Mouse (Mus musculus): Measurements from ENCODE around the gene Celf1. TPM values are rescaled to one million over a fixed set of nuclear protein-coding genes. Genes with fewer than 3 reads are reported as not detected.
A peak's percentile ranks its signal among the peaks of the same experiment; 100 is the strongest.
"Not testable (repeated sequence)": the region's sequence is repeated elsewhere in the genome, so short reads cannot be mapped to it uniquely, and the experiment has no call there.

Celf1 gene
- total RNA-seq, 2 experiments from 2014 or later = 54.1 to 61.9 TPM

DNA sequence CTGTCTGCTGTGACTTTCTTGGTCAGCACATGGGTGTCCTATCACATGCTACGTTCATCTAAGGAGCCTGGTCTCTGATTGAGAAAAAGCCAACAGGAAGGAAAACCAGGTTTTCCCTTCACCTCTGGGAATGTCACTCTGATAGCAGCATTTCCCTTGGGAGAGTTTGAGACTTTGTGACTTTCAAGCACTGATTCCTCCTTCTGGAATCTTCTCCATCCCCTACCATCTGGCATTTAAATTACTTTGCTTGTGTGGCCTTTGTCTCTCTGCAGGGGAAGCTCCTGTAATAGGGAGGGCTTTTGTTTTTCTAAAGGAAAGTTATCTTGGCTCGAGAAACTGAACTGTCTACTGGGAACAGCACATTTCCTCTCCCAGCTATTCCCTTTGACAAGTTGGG is 82.9 kb downstream of the Celf1 start:
- DNase-seq = no peak

DNA sequence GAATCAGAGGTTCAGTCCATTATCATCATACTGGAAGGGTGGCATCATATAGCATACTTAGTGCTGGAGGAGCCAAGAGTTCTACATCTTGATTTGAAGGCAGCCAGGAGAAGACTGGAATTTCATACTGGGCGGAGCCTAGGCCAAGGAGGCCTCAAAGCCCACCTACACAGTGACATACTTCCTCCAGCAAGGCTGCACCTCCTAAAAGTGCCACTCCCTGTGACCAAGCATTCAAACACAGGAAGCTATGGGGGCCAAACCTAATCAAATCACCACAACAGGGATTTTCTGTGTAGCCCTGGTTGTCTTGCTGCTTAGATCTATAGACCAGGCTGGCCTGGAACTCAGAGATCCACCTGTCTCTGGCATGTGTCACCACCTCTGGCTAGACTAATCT is 83.8 kb downstream of the Celf1 start:
- no peak for DNase-seq

DNA sequence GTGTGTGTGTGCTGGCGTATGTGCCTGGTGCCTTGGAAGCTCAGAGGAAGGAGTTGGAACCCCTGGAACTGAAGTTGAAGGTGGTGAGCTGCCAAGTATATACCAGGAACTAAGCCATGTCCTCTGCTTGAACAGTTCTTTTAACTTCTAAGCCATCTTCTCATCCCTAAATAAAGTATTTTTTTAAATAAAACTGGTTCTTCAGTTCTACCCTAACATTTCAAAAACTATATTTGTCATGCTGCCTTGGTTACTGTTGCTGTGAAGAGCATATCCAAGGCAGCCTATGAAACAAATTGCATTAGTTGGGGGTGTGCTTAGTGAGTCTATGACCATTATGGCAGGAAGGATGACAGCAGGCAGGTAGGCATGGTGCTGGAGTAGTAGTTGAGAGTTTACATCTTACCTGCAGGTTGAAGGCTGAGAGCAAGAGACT is 84.9 kb downstream of the Celf1 start:
- DNase-seq = no peak

DNA sequence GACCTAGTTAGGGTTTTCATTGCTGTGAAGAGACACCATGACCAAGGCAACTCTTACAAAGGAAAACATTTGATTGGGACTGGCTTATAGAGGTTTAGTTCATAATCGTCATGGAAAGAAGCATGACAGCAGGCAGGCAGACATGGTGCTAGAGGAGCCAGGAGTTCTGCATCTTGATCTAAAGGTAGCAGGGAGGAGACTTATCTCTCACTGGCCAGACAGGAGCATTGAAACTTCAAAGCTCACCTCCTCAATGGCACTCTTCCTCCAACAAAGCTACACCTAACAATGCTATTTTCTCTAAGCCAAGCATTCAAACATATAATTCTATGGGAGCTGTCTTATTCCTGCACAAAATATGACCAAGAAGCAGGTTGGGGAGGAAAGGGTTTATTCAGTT is 86.3 kb downstream of the Celf1 start:
- DNase-seq = no peak

DNA sequence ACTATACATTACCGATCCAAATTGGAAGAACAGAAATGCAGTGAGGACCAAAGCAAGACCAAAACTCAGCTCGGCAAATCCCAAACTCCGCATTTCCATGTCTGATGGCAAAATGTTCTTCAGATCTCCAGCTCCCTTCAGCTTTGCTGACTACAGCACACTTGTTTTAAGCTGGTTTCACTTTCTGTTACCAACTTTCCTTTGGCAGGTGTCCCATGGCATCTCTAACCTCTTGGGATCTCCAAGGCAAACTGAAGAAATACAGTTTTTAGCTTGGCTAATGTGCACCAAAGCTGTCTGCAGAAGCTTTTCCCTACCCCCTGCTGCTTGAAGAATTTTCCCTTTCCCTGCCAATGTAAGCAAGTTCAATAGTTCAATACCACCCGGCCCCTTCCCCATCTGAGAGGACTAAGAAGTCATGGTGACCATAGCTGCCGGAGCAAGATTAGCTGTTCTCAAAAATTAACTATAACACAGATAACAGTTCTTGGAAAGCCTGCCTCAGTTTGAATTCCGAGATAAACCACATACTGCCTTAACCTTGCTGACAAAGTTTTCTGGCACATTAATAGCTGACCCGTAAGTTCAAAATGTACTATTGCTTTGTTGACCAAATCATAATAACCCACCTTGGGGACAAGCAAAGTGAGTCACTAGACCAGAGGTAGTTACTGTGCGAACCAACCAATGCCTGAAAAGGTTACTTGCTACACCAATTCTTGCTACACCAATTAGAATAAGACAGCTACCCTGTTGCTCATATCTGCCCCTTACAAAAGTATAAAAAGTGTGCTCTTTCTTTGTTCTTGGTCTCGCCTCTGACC is 87.4 kb downstream of the Celf1 start:
- DNase-seq = no peak

DNA sequence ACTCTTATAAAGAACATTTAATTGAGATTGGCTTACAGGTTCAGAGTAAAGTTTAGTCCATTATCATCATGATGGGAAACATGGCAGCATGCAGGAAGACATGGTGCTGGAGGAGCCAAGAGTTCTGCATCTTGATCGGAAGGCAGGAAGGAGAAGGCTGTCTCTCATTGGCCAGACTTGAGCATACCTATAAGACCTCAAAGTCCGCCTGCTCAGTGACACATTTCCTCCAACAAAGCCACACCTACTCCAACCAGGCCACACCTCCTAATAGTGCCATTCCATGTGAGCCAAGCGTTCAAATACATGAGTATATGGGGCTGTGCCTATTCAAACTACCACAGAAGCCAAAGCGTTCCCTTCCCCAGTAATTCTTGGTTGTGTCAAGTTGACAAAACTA is 91.0 kb downstream of the Celf1 start:
- DNase-seq = no peak

DNA sequence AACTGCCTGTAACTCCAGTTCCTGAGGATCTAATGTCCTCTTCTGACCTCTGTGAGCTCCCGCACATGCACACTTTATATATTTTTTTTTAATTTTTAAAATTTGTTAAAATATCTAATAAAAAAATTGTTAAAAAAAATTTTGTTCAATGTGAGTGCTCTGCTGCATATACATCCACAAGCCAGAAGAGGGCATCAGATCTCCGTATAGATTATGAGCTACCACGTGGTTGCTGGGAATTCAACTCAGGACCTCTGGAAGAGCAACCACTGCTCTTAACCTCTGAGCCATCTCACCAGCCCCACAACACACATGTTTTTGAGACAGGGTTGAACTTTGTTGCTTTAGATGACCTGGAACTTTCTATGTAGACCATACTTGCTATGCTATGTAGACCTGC is 92.8 kb downstream of the Celf1 start:
- DNase-seq = no peak

DNA sequence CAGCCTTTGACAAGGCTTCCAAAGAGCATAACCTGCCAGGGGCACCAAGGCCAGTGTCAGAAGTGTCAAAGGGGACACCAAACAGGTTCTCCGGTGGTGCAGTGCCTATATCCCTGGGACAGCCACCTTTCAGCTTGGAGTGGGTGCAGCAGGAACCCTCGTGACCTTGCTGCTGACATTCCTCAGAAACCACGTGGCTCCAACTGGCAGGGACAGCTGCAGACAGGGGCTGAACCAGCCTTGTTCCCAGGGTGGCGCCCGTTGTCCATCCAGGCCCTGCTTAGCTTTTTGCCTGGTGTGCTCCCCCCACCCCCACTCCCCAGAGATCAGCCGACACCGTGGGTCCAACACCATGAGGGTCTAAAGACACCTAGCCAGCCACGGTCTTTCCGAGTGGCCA is 95.2 kb downstream of the Celf1 start, which contains the start of gene Rapsn:
Gene Rapsn (plus strand): TSS at position 236 of the 400 bp plus-strand sequence.
- DNase-seq = peak; percentile 61

DNA sequence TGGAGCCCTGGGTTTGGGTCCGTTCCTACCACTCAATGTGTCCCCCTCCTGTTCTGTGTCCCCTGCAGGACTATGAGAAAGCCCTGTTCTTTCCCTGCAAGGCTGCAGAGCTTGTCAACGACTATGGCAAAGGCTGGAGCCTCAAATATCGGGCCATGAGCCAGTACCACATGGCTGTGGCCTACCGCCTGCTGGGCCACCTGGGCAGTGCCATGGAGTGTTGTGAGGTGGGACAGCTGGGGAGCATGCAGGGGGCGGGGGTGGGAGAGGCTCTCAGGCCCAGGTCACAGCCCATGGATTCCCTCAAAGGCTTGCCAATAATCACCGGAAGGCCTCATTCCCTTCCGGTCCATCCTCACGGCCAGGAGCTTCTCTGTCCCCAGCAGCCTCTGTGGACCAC is 101.6 kb downstream of the Celf1 start:
- no peak for DNase-seq

DNA sequence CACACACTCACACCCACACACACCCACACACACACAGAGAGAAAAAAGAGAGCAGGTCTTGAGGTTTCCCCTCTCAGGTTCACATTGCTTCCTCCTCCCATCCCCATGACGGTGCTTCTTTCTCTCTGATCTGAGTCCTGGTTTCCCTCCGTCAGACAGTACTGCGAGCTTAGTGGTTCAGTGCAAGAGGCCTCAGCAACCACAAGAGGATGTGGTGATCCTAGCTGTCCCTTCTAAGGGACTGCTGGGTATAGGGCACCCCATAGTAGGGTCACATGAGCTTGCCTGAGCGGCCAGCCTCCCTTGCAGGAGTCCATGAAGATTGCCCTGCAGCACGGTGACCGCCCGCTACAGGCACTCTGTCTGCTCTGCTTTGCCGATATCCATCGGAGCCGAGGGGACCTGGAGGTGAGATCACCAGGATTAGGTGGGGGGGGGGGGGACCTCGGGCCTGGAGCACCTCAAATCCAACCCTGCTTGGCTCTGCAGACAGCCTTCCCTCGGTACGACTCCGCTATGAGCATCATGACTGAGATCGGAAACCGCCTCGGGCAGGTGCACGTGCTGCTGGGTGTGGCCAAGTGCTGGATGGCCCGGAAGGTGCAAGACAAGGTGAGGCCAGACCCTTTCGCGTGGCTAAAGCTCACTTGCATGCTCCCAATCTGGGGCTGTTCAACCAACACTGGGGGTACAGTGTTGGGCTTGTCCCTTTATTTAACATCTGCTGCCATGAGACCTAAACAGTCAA is 102.6 kb downstream of the Celf1 start:
- DNase-seq = no peak

DNA sequence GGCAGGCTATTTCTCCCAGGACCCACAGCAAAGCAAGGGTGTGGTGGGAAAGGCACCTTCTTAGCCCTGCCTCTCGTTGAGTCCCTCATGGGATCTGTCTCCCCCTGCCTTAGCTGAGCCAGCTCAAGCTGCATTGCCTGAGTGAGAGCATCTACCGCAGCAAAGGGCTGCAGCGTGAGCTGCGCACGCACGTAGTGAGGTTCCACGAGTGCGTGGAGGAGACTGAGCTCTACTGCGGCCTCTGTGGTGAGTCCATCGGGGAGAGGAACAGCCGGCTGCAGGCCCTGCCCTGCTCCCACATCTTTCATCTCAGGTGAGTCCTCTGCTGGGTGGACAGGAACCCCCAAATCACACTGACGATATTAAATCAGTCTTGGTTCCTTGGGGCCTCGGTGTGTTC is 104.5 kb downstream of the Celf1 start:
- no peak for DNase-seq

DNA sequence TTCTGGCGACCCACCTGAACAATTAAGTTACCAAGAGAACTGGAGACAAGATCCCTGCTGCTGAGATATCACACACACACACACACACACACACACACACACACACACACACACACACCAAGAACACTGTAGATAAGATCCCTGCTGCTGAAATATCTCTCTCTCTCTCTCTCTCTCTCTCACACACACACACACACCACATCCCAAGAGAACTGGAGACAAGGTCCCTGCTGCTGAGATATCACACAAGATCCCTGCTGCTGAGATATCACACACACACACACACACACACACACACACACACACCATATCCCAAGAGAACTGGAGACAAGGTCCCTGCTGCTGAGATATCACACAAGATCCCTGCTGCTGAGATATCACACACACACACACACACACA is 105.6 kb downstream of the Celf1 start:
- DNase-seq = not testable (repeated sequence)

DNA sequence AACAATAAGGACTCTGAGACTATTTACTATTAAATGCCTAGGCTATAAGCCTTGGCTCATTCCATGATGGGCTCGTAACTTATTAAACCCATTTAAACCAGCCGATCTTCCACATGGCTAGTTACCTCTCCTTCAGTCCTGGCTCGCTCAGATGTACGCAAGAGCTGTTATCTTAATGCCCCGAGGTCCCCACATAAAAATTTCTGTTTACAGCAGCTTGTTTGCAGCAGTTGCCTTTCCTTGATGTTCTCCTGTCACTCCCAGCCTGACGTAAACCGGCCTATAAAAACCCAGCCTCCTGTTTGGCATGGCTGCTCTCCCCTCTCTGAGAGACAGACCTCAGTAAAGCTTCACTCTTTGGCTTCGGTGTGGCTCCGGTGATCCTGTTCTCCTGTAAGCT is 107.2 kb downstream of the Celf1 start:
- DNase-seq = no peak

DNA sequence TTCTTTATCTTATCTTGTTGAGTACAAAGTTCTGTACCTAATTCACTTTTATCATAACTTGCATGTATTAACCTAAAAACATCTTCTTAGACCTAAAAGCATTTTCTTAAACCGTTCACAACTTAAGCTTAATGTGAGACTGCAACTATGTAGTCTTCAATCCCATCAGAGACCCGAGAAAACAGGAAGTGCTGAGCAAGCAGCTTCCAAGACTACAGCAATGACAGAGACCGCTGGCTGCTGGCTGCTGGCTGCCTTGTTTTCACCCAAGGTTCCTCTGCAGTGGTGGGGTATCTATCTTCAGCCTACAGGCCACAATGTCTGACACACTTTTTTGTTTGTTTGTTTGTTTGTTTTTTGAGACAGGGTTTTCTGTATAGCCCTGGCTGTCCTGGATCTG is 111.7 kb downstream of the Celf1 start:
- DNase-seq = no peak

DNA sequence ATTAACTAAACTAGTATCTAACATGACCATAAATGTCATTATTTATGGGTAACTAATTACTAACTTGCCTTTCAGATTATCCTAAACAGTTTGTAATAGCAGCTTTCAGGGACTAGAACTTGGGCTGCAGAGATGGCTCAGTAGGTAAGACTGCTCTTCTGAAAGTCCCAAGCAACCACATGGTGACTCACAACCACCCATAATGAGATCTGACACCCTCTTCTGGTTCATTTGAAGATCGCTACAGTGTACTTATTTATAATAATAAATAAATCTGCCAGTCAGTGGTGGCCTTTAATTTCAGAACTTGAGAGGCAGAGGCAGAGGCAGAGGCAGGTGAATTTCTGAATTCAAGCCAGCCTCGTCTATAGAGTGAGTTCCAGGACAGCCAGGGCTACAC is 112.6 kb downstream of the Celf1 start:
- DNase-seq = no peak

DNA sequence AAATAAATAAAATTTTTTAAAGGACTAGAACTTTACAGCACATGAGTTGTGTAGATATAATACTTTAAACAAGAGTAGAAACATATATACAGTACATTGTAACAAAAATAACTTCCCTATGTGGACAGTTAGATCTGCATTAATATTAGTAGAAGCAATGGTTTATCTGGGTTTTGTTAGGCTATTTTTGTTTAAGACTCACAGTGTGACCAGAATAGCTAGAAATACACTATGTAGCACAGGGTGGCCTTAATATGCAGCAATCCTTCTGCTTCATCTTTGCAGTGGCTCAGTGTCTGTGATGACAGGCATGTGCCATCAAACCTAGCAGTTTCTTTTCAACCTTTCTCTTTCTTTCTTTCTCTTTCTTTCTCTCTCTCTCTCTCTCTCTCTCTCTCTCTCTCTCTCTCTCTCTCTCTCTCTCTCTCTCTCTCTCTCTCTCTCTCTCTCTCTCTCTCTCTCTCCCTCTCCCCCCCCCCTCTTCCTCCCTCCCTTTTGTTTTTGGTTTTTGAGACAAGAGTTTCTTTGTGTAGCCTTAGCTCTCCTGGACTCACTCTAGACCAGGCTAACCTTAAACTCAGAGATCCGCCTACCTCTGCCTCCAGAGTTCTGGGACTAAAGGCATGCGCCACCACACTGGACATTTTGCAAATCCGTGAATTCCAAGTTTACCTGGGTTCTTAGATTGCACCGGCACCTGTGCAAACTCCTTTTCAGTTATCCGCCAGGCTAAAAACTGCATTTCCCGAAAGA is 113.2 kb downstream of the Celf1 start:
- DNase-seq = no peak

DNA sequence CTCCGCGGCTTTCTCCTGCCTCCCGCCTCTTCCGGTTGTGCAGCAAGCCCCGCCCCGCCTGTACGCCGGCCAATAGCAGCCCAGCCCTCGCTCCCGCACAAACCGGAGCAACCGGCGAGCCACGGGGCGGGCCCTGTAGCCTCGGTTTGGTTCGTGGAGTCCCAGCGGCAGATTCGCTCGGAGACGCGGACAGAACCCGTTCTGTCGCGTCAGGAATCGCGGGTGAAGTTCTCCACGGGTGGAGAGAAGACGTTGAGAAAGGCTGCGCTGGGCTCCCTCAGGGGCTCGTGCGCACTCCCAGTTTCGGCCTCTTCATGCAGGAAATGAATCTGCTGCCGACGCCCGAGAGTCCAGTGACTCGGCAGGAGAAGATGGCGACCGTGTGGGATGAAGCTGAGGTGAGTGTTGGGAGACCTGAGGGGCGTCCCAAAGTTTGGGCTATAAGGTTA is 113.8 kb downstream of the Celf1 start, which contains the start of gene Psmc3:
Gene Psmc3 (plus strand): TSS at position 76 of the 449 bp plus-strand sequence.
- peak; percentile 99 for DNase-seq

DNA sequence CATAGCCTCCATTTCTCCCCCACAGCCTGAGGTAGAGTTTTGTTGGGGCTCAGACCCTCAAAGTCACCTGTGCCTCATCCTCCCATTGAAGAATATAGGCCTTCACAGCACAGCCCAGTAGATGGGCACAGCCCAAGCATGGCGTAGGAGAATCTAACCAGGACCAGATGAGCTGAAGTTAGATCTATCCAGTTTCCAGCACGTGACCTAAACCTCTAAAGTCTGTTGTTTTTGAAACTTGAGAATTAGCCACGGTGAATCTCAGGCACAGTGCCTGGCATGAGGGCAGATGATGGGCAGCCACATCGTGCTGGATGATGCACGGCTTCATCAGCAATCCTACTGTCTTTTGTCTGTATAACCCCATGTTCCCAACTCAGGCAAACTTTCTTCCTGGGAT is 118.3 kb downstream of the Celf1 start:
- DNase-seq = no peak

DNA sequence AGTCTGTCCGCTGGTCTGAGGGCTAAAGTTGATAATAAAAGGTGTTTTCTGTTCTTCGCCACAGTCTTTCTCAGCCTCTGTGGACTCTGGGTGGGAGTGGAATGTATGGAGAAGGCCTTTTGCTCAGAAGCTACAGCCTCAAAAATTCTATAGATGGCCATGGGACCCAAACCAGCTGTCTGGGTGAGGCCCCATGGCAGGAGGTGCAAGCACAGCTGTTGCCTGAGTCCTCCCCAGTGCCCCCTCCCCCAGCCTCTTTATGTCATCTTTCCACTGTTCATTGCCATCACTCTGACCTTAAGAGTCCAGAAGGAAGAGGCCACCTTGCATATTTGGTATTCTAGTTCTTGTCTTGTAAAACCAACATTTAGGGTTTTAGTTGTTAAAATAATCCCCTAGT is 119.2 kb downstream of the Celf1 start:
- DNase-seq = no peak

DNA sequence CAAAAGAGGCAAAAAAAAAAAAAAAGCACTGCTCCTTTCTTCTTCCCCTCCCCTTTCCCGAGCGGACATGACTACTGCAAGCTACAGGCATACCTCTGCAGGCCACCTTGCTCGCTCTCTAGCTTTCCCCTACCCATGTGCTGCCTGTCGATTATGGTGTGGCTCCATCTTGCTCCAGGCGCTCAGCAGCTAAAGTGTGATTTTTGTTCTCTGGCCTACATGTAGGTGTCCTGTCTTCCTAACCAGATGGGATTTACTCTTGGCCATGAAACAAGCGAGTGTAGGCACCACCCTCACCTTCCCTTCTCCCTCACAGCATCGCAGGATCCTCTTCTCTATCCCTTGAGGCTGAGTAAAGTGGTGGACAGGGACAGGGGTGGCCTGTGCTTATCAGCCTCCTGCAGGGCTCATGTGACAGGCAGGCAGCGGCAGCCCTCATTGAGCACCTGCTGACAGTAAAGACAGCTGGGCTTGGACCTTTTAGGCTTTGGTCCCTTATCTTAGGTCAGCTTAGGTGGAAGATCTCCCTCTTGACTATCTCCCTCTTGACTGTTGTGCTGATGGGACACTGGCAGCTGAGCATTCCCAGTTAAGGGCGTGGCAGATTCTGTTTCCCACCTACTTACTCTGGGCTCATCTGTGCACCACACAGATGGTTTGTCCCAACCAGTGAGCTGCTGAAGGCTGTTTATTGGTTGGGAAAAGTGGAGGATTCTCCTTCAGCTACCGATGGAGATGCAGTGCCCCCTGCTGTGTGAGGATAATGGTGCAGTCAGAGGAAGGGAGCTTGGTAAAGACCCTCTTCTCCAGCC is 120.6 kb downstream of the Celf1 start:
- peak; percentile 62 for DNase-seq

DNA sequence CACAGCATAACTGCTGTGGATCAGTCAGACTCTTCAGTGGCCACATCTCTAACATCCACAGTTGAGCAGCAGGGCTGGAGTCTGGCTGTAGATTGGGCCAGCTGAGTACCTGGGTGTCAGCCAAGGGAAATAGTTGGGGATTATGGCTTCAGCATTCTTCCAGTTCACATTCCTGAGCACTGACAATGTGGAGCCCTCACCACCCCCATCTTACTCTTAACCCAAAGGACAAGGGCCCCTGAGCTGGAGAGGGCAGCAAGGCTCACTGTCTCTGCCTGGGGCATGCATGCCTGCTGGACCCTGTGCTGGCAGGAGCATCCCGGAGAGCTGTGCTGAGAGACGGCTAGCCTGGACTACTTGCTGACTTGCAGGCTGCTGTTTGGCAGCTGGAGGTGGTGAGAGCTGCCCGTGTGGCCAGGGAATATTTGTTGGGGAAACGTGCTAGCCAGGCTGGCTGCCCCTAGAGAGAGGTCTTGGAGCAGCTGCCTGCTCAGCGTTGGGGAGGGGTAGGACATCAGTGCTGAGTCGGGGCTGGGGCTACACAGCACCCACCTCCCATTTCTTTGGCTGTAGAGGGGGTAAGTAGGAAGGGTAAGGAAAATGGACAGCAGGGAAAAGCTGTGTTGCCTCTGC is 121.8 kb downstream of the Celf1 start:
- no peak for DNase-seq
